Mouse (Mus musculus): Measurements from ENCODE around the gene Nrap. TPM values are rescaled to one million over a fixed set of nuclear protein-coding genes. Genes with fewer than 3 reads are reported as not detected.

The Nrap gene
- polyA plus RNA-seq, 1 experiment: not detected

DNA sequence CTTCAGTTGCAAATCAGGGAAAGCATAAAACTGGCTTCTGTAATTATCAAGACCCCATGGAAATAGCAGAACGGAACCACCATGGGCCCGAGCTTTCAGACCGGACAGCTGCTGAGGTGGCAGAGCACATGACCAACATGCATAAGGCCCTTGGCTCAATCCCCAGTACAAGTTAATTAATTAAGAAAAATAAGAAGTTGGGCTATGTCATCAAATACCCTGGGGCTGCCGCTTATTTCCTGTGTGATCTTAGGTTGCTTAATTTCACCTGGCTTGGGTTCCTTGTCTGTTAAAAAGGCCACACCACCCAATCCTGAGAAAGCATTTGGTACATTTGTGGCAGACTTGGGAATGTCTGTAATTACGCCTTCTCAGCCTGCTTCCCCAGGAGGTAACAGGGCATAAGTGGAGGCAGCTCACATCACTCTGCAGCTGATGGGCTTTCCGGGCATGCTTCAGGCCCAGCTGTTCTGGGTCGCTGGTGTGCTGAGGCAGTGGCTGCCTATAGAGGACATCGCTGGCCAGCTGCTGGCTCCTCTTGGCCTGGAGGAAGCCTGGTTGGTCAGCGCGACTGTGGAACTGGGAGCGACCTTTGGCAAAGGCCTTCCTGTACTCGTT, 68.4 kb downstream of the Nrap start:
- Histone ChIP-seq H3K27ac (ENCODE audit: insufficient read depth, low read length) (no peak overlapping the region), H3K9me3 (replicated peaks; ENCODE audit: control insufficient read depth, insufficient read depth, low read length, poor library complexity, severe bottlenecking) (no peaks in the 10 kb centered on the region), H3K4me3 (ENCODE audit: low read depth, low read length) (no peak overlapping the region), H3K9ac (ENCODE audit: low read depth, poor library complexity, severe bottlenecking) (no peak overlapping the region), H3K4me1 (ENCODE audit: control insufficient read depth, insufficient read depth, low read length) (no peaks in the 10 kb centered on the region), H3K36me3 (ENCODE audit: control insufficient read depth, insufficient read depth, low read length, poor library complexity, severe bottlenecking) (no peaks in the 10 kb centered on the region), H3K27me3 (ENCODE audit: control insufficient read depth, insufficient read depth, low read length, poor library complexity, severe bottlenecking) (no peaks in the 10 kb centered on the region)
- no peak for TF ChIP-seq CTCF (IDR thresholded peaks at IDR 0.05; ENCODE audit: low read depth, low read length)

DNA sequence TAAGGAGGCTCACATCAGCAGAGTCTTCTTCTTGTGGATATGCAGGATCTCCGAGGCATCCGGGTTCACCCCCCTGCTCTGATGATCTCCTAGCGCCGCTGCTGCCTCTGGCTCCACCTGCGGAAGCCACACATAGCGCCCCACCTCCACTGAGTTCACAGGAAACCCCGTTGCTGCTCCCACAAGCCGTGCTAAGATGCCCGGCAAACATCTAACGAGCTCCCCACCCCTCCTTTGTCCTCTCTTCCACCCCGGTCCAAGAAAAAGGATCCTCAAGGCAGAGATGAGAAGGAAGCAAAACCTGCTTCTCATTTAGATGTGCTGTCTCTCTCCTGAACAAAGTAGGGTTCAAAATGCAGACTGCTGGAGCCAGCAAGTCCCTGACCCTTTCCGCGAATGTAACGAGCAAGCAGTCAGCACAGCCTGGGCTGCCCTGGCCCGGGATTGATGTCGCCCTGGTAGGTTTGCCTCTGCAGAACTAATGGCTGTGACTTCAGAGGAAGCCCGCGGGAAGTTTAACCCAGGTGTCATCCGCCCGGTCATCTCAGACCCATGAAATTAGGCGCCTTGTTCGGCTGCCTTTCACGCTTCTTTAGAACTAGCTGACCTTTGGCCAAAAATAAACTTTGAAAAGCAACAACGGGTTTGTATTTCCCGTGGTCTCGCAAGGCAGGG, 69.5 kb downstream of the Nrap start:
- no peak overlapping the region for H3K9ac ChIP-seq (ENCODE audit: low read depth, poor library complexity, severe bottlenecking)
- no peaks in the 10 kb centered on the region for H3K9me3 ChIP-seq (replicated peaks; ENCODE audit: control insufficient read depth, insufficient read depth, low read length, poor library complexity, severe bottlenecking)
- no peak overlapping the region for H3K27ac ChIP-seq (ENCODE audit: insufficient read depth, low read length)
- no peaks in the 10 kb centered on the region for H3K36me3 ChIP-seq (ENCODE audit: control insufficient read depth, insufficient read depth, low read length, poor library complexity, severe bottlenecking)
- no peaks in the 10 kb centered on the region for H3K4me1 ChIP-seq (ENCODE audit: control insufficient read depth, insufficient read depth, low read length)
- no peak overlapping the region for H3K4me3 ChIP-seq (ENCODE audit: low read depth, low read length)
- no peak for TF ChIP-seq EP300 (IDR thresholded peaks at IDR 0.05; ENCODE audit: insufficient read depth, low read depth, low read length)
- TF ChIP-seq POLR2A (IDR thresholded peaks at IDR 0.05; ENCODE audit: insufficient read depth, low read length): no peak
- no peak for TF ChIP-seq CTCF (IDR thresholded peaks at IDR 0.05; ENCODE audit: low read depth, low read length)
- no peaks in the 10 kb centered on the region for H3K27me3 ChIP-seq (ENCODE audit: control insufficient read depth, insufficient read depth, low read length, poor library complexity, severe bottlenecking)

DNA sequence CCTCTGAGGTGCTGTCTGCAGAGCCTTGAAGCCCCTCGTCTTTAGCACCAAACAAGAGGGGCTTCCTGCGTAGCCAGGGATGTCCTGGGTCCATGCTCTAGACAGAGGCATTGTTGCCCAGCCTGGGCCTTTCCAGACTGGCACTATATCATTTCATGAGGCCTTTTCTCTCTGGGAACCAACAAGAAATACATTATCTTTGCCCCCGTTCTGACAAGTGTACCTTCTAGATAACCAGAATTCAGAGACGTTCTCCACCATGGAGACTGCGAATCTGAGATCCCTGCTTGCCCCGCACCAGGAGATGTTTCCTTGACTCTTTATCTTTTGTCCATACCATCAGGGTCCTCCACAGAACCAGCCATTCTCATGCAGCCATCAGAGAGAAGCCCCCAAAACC, 70.2 kb downstream of the Nrap start:
- H3K9ac ChIP-seq (ENCODE audit: low read depth, poor library complexity, severe bottlenecking): no peak overlapping the region
- H3K4me1 ChIP-seq (ENCODE audit: control insufficient read depth, insufficient read depth, low read length): no peaks in the 10 kb centered on the region
- no peak overlapping the region for H3K4me3 ChIP-seq (ENCODE audit: low read depth, low read length)
- no peaks in the 10 kb centered on the region for H3K27me3 ChIP-seq (ENCODE audit: control insufficient read depth, insufficient read depth, low read length, poor library complexity, severe bottlenecking)
- no peak overlapping the region for H3K27ac ChIP-seq (ENCODE audit: insufficient read depth, low read length)
- no peaks in the 10 kb centered on the region for H3K36me3 ChIP-seq (ENCODE audit: control insufficient read depth, insufficient read depth, low read length, poor library complexity, severe bottlenecking)
- no peaks in the 10 kb centered on the region for H3K9me3 ChIP-seq (replicated peaks; ENCODE audit: control insufficient read depth, insufficient read depth, low read length, poor library complexity, severe bottlenecking)
- TF ChIP-seq POLR2A (IDR thresholded peaks at IDR 0.05; ENCODE audit: insufficient read depth, low read length): no peak
- no peak for TF ChIP-seq EP300 (IDR thresholded peaks at IDR 0.05; ENCODE audit: insufficient read depth, low read depth, low read length)
- TF ChIP-seq CTCF (IDR thresholded peaks at IDR 0.05; ENCODE audit: low read depth, low read length): no peak

DNA sequence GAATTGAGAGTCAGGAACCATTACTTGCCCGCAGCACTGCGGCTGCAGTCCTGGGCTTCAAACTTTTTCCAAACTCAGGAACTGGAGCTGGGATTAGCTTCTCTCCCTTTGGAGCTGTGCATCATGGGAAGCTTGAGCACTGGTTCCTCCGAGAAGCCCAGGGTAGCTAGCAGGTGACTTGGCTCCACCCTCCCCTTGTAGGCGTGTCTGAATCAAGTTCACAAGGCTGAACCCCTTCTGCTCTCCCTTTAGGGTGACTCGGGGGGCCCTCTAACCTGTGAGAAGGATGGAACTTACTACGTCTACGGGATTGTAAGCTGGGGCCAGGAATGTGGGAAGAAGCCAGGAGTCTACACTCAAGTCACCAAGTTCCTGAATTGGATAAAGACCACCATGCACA, 70.6 kb downstream of the Nrap start:
- no peak for TF ChIP-seq POLR2A (IDR thresholded peaks at IDR 0.05; ENCODE audit: insufficient read depth, low read length)
- H3K36me3 ChIP-seq (ENCODE audit: control insufficient read depth, insufficient read depth, low read length, poor library complexity, severe bottlenecking): no peaks in the 10 kb centered on the region
- H3K4me3 ChIP-seq (ENCODE audit: low read depth, low read length): no peak overlapping the region
- no peak overlapping the region for H3K9ac ChIP-seq (ENCODE audit: low read depth, poor library complexity, severe bottlenecking)
- no peaks in the 10 kb centered on the region for H3K27me3 ChIP-seq (ENCODE audit: control insufficient read depth, insufficient read depth, low read length, poor library complexity, severe bottlenecking)
- H3K9me3 ChIP-seq (replicated peaks; ENCODE audit: control insufficient read depth, insufficient read depth, low read length, poor library complexity, severe bottlenecking): no peaks in the 10 kb centered on the region
- no peak overlapping the region for H3K27ac ChIP-seq (ENCODE audit: insufficient read depth, low read length)
- no peaks in the 10 kb centered on the region for H3K4me1 ChIP-seq (ENCODE audit: control insufficient read depth, insufficient read depth, low read length)

DNA sequence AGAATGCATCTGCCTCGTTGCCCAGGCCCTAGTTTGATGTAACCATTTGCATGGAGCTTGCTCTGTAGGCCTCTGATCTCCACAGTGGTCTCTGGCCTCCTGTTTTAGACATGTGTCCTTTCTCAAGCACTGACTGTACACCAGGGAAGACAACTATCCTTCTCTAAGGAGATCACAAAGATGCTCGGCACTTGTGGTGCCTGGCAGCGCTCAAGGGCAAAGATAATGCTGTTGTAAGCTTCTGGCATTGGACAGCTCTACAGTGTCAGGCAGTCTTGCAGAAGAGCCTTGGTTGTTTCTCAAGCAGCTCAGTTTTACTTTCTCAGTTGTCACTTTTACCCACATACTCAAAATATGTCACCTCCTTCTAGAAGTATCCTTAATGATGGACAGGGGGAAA, 73.3 kb downstream of the Nrap start:
- H3K4me1 ChIP-seq (ENCODE audit: control insufficient read depth, insufficient read depth, low read length): no peaks in the 10 kb centered on the region
- no peak overlapping the region for H3K27ac ChIP-seq (ENCODE audit: insufficient read depth, low read length)
- no peak overlapping the region for H3K4me3 ChIP-seq (ENCODE audit: low read depth, low read length)
- H3K9me3 ChIP-seq (replicated peaks; ENCODE audit: control insufficient read depth, insufficient read depth, low read length, poor library complexity, severe bottlenecking): no peaks in the 10 kb centered on the region
- TF ChIP-seq CTCF (IDR thresholded peaks at IDR 0.05; ENCODE audit: low read depth, low read length): no peak
- no peak for TF ChIP-seq POLR2A (IDR thresholded peaks at IDR 0.05; ENCODE audit: insufficient read depth, low read length)
- TF ChIP-seq EP300 (IDR thresholded peaks at IDR 0.05; ENCODE audit: insufficient read depth, low read depth, low read length): no peak
- H3K9ac ChIP-seq (ENCODE audit: low read depth, poor library complexity, severe bottlenecking): no peak overlapping the region
- no peaks in the 10 kb centered on the region for H3K36me3 ChIP-seq (ENCODE audit: control insufficient read depth, insufficient read depth, low read length, poor library complexity, severe bottlenecking)
- H3K27me3 ChIP-seq (ENCODE audit: control insufficient read depth, insufficient read depth, low read length, poor library complexity, severe bottlenecking): no peaks in the 10 kb centered on the region

DNA sequence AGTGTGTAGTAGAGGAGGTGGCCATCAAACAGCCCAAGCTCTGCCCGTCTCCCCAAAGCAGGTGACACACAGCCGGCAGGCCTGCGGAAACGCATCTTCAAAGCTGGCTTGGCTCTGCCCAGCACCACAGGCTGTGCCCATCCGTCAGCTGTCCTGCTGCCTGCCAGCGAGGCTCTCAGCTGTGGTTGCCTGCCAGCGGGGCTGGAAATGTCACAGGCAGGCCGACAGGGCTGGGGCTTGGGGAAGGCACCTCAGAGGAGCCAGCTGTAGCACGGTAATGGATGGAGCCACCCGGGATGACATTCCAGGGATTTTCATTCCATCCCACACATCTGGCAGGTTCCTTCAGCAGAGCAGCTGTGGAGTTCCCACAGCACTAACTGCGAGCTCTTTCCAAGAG, 89.0 kb downstream of the Nrap start:
- TF ChIP-seq POLR2A (IDR thresholded peaks at IDR 0.05; ENCODE audit: insufficient read depth, low read length) (no peak), CTCF (IDR thresholded peaks at IDR 0.05; ENCODE audit: low read depth, low read length) (no peak), EP300 (IDR thresholded peaks at IDR 0.05; ENCODE audit: insufficient read depth, low read depth, low read length) (no peak)

More for the DNA sequence above, 89.0 kb downstream of the Nrap start:
- no peak overlapping the region for H3K4me3 ChIP-seq (ENCODE audit: low read depth, low read length)
- no peaks in the 10 kb centered on the region for H3K9me3 ChIP-seq (replicated peaks; ENCODE audit: control insufficient read depth, insufficient read depth, low read length, poor library complexity, severe bottlenecking)
- H3K4me1 ChIP-seq (ENCODE audit: control insufficient read depth, insufficient read depth, low read length): no peaks in the 10 kb centered on the region
- no peak overlapping the region for H3K9ac ChIP-seq (ENCODE audit: low read depth, poor library complexity, severe bottlenecking)
- no peak overlapping the region for H3K27ac ChIP-seq (ENCODE audit: insufficient read depth, low read length)
- no peaks in the 10 kb centered on the region for H3K36me3 ChIP-seq (ENCODE audit: control insufficient read depth, insufficient read depth, low read length, poor library complexity, severe bottlenecking)
- no peaks in the 10 kb centered on the region for H3K27me3 ChIP-seq (ENCODE audit: control insufficient read depth, insufficient read depth, low read length, poor library complexity, severe bottlenecking)
